Mouse (Mus musculus): Measurements from ENCODE around the gene Apoa1. TPM values are rescaled to one million over a fixed set of nuclear protein-coding genes. Genes with fewer than 3 reads are reported as not detected.

The Apoa1 gene
- polyA plus RNA-seq, 1 experiment from 2014 or later, result 2.5 TPM

DNA sequence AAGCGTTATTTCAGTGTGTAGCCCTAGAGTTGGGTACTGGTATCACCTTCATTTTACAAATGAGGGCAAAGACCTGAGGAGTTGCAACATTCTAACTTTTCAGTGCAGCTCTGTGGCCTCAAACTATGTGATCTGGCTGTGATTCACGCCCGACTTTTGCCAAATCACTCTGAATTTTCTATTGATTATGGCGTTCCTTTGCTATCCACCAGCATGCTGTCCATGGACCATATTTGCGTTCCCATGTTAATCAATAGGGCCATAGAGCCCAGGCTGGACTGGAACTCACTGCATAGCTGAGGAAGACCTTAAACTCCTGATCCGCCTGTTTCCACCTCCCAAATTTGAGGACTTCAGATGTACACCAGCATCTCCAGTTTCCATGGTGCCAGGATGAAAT is 30.7 kb downstream of the Apoa1 start:
- H3K27me3 ChIP-seq, result peaks cover 2% of the 10 kb centered on the region; the same call in 1 of the 2 replicates
- H3K9me3 ChIP-seq, result no peaks in the 10 kb centered on the region
- H3K9ac ChIP-seq (replicated peaks), result no peak overlapping the region
- H3K4me1 ChIP-seq (replicated peaks), result no peaks in the 10 kb centered on the region
- no peak for ATAC-seq (ENCODE audit: insufficient number of reproducible peaks, insufficient read depth, low FRiP score, low TSS enrichment, low read depth)
- 84% methylated on average over 6 of the region's 6 CpGs for WGBS
- H3K27ac ChIP-seq, result no peak overlapping the region
- H3K4me2 ChIP-seq, result no peak overlapping the region
- H3K4me3 ChIP-seq (replicated peaks), result no peak overlapping the region
- no peaks in the 10 kb centered on the region for H3K36me3 ChIP-seq

DNA sequence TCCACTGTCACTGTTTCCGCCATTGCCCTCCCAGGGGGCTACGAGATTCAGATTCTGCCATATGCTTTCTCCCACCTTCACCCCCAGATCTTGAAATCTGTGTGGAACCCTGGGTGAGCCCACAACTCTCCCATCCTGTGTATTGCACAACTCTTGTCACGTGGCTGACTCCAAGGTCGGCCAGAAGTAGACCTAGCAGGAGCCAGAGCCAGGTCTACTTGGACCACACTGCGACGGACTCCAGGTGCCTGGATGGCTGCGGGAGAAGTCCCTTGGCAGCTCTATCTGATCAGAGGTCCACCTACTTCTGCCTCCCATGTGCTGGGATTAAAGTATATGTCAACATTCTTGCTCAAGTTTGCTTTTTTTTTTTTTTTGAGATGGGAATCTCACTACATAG is 32.8 kb downstream of the Apoa1 start:
- Histone ChIP-seq H3K27ac (no peak overlapping the region), H3K4me1 (replicated peaks) (no peaks in the 10 kb centered on the region), H3K9ac (replicated peaks) (no peak overlapping the region), H3K27me3 (peaks cover 2% of the 10 kb centered on the region; the same call in 1 of the 2 replicates), H3K9me3 (no peaks in the 10 kb centered on the region), H3K36me3 (no peaks in the 10 kb centered on the region), H3K4me2 (no peak overlapping the region), H3K4me3 (replicated peaks) (no peak overlapping the region)
- 89% methylated on average over 7 of the region's 7 CpGs for WGBS
- ATAC-seq (ENCODE audit: insufficient number of reproducible peaks, insufficient read depth, low FRiP score, low TSS enrichment, low read depth), result no peak

DNA sequence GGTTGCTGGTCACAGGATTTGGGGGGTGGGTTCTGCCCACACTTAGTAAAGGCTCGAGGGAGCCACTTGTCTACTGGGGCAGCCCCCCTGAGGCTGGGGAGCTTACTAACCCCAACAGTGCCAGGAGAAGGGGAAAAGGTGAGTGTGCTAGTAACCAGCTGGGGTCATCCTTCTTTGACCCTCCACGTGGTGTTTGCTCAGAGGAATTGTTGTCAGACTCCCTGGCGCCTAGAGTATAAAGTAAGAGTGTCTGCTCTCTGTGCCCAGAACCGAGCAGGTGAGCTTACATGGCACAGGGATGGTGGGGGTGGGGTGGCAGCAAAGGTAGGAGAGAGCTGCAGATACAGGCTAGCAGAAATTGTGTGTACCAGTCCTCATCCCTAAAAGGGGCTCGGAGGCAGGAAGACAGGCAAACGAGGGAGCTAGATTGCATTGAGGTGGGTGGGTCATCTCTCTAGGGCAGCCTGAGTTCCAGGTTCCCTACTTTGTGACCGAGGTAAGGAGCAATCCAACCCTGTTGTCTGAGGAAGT is 40.0 kb downstream of the Apoa1 start, which contains the start of gene Apoa5:
Gene Apoa5, plus strand, starts transcription at position 291 of the 531 bp plus-strand sequence.
- no peak for ATAC-seq (ENCODE audit: insufficient number of reproducible peaks, insufficient read depth, low FRiP score, low TSS enrichment, low read depth)
- H3K27me3 ChIP-seq, result peaks cover 37% of the 10 kb centered on the region
- H3K4me2 ChIP-seq, result no peak within 1 kb of the TSS
- no peak within 1 kb of the TSS for H3K4me3 ChIP-seq (replicated peaks)
- no peaks in the 10 kb centered on the region for H3K9me3 ChIP-seq
- 42% methylated on average over 7 of the region's 7 CpGs for WGBS
- H3K9ac ChIP-seq (replicated peaks), result no peak within 1 kb of the TSS
- H3K36me3 ChIP-seq, result no peaks in the 10 kb centered on the region
- peaks cover 8% of the 10 kb centered on the region for H3K4me1 ChIP-seq (replicated peaks)
- H3K27ac ChIP-seq, result no peak within 1 kb of the TSS

DNA sequence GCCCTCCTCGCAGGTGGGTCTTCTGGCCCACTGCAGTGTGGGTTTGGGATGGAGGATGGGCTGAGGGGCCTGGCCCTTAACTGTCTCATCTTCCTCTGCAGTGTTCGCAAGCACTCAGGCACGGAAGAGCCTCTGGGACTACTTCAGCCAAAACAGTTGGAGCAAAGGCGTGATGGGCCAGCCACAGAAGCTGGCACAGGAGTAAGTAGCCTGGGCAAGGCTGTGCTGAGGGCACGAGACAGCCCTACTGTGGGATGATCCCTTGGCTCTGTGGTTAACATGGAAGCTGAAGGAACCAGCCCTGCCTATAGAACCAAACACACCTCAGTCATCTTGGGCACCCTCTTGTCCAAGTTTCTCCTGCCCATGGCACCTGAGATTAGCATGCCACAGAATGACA is 40.7 kb downstream of the Apoa1 start:
- Histone ChIP-seq H3K4me2 (no peak overlapping the region), H3K9me3 (no peaks in the 10 kb centered on the region), H3K4me1 (replicated peaks) (peaks cover 15% of the 10 kb centered on the region), H3K4me3 (replicated peaks) (no peak overlapping the region), H3K27ac (no peak overlapping the region), H3K27me3 (peaks cover 37% of the 10 kb centered on the region), H3K9ac (replicated peaks) (no peak overlapping the region), H3K36me3 (no peaks in the 10 kb centered on the region)
- whole genome bisulfite sequencing, result 90% methylated on average over 5 of the region's 5 CpGs
- no peak for ATAC-seq (ENCODE audit: insufficient number of reproducible peaks, insufficient read depth, low FRiP score, low TSS enrichment, low read depth)

DNA sequence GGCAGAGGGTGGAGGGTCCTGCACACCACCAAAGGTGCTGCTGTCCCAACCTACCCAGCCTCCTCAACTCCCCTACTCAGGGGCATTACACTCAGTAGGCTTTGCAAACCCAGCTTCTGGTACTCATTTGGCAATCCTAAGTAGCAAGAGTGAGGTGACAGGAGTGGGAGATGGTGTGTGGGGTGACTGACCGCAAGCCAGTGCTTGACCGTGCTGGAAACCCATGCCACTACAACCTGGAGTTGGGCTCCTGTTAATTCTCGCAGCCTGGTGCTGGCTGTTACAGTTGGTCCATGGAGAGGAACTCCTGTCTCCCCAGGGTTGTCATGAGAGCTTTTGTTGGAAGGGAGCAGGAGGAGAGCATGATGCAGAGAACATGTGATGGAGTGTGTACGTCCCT is 42.4 kb downstream of the Apoa1 start:
- no peaks in the 10 kb centered on the region for H3K9me3 ChIP-seq
- WGBS, result 93% methylated on average over 4 of the region's 4 CpGs
- no peak for ATAC-seq (ENCODE audit: insufficient number of reproducible peaks, insufficient read depth, low FRiP score, low TSS enrichment, low read depth)

DNA sequence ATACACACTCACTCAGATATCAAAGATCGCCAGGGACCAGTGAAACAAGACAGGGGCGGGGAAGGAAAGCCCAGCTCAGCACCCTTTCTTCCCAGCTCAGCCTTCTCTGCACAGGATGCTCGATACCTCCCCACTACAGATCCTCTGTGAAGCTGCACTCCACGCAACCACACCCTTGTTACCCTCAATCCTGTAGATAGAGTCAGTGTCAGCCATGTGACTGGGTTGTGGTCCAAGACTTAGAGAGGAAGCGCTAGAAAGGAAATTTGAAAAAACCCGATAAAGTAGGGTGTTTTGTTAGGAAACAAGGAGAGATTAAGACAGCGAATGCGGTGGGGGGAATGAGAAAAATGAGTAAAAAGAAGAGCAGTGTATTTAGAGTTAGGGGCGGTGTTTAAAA is 43.7 kb downstream of the Apoa1 start:
- Histone ChIP-seq H3K9me3 (no peaks in the 10 kb centered on the region), H3K4me3 (replicated peaks) (peak overlapping the region; percentile 89; the same call in 1 of the 2 replicates), H3K36me3 (peaks cover 29% of the 10 kb centered on the region), H3K4me2 (peak overlapping the region; percentile 95; the same call in 1 of the 2 replicates), H3K4me1 (replicated peaks) (peaks cover 18% of the 10 kb centered on the region), H3K27ac (no peak overlapping the region), H3K9ac (replicated peaks) (no peak overlapping the region), H3K27me3 (peaks cover 37% of the 10 kb centered on the region)
- WGBS, result 88% methylated on average over 9 of the region's 9 CpGs
- ATAC-seq (ENCODE audit: insufficient number of reproducible peaks, insufficient read depth, low FRiP score, low TSS enrichment, low read depth), result no peak

More for the DNA sequence above, 42.4 kb downstream of the Apoa1 start:
- Histone ChIP-seq H3K4me1 (replicated peaks) (peaks cover 18% of the 10 kb centered on the region), H3K4me2 (0 out of 2 replicates have a peak overlapping the region, but pooled peaks have one; percentile 48), H3K36me3 (peaks cover 16% of the 10 kb centered on the region), H3K27me3 (peaks cover 37% of the 10 kb centered on the region), H3K27ac (no peak overlapping the region), H3K4me3 (replicated peaks) (no peak overlapping the region), H3K9ac (replicated peaks) (no peak overlapping the region)

DNA sequence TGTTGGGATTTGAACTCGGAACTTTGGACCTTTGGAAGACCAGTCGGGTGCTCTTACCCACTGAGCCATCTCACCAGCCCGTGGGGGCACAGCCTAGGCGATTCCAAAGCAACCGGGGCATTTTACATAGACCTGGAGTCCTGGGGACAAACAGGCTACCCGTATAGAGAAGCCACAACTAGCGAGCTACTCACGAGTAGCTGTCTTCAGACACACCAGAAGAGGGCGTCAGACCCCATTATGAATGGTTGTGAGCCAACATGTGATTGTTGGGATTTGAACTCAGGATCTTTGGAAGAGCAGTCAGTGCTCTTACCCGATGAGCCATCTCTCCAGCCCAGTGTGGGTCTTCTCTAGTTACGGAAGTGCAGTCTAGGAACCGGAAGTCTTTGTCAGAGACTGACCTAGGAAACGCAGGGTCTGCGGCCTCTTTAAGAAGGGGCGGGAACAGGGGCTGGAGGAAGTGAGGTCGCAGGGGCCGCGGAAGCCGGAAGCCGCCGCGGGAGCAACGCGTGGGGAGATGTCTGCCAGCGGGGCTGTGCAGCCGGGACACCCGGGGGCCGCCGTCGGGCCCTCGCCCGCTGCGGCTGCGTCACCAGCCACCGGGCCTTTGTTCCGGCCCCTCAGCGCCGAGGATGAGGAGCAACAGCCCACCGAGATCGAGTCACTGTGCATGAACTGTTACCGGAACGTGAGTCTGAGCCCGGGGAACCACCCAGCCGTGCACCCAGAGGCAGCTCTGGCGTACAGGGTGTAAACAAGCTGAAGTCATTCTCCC is 44.5 kb downstream of the Apoa1 start, which contains the start of gene Zpr1:
Gene Zpr1, plus strand, starts transcription at position 388 of the 778 bp plus-strand sequence.
- H3K9me3 ChIP-seq, result no peaks in the 10 kb centered on the region
- peaks cover 36% of the 10 kb centered on the region for H3K36me3 ChIP-seq
- H3K4me2 ChIP-seq, result peak within 1 kb of the TSS; percentile 95
- WGBS, result 6% methylated on average over 45 of the region's 45 CpGs
- peaks cover 32% of the 10 kb centered on the region for H3K27me3 ChIP-seq
- peak; percentile 92 for ATAC-seq (ENCODE audit: insufficient number of reproducible peaks, insufficient read depth, low FRiP score, low TSS enrichment, low read depth)
- H3K4me3 ChIP-seq (replicated peaks), result peak within 1 kb of the TSS; percentile 89
- peak within 1 kb of the TSS; percentile 67 for H3K27ac ChIP-seq
- H3K9ac ChIP-seq (replicated peaks), result peak within 1 kb of the TSS; percentile 76
- peaks cover 18% of the 10 kb centered on the region for H3K4me1 ChIP-seq (replicated peaks)

DNA sequence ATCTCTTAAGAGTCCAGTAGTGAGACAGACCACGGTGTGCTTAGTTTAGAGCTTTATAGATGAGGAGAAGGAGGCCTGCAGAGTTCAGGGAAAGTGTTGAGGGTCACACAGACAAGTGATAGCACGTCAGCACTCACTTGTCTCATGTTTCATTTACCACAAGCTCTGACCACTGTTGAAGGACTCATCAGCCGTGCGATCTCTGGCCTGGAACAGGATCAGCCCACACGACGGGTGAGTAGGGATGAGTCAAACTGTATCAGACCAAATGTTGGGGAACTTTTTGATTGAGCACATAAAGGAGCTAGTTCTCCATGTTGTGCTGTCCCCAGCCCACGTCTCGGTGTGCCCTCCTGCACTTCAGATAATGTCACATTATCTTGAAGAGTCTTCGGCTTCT is 46.1 kb downstream of the Apoa1 start:
- H3K4me2 ChIP-seq, result no peak overlapping the region
- H3K4me1 ChIP-seq (replicated peaks), result peaks cover 18% of the 10 kb centered on the region
- no peak for ATAC-seq (ENCODE audit: insufficient number of reproducible peaks, insufficient read depth, low FRiP score, low TSS enrichment, low read depth)
- no peak overlapping the region for H3K27ac ChIP-seq
- H3K9me3 ChIP-seq, result no peaks in the 10 kb centered on the region
- 89% methylated on average over 9 of the region's 9 CpGs for WGBS
- H3K9ac ChIP-seq (replicated peaks), result no peak overlapping the region
- H3K4me3 ChIP-seq (replicated peaks), result 0 out of 2 replicates have a peak overlapping the region, but pooled peaks have one; percentile 9
- peaks cover 21% of the 10 kb centered on the region for H3K27me3 ChIP-seq
- H3K36me3 ChIP-seq, result peaks cover 50% of the 10 kb centered on the region

Other genes with a start within 250 kb of the Apoa1 start
- gene Pafah1b2, start 215.9 kb upstream of the Apoa1 start, polyA plus RNA-seq (2016; fragmentation: Nextera tagmentation; extraction: Ambion mirVana), result 220 and 234 TPM in 2 replicates
- 12.0 and 12.6 TPM in 2 replicates for gene Sik3, start 215.8 kb upstream of the Apoa1 start, polyA plus RNA-seq (2016; fragmentation: Nextera tagmentation; extraction: Ambion mirVana)
- gene Apoc3, start 7.1 kb downstream of the Apoa1 start, polyA plus RNA-seq (2016; fragmentation: Nextera tagmentation; extraction: Ambion mirVana), result not detected in 2 replicates
- not detected in 2 replicates for gene Apoa4, start 12.1 kb downstream of the Apoa1 start, polyA plus RNA-seq (2016; fragmentation: Nextera tagmentation; extraction: Ambion mirVana)
- 0.09 TPM in 1 of 2 replicates, not detected in the other for gene Apoa5, start 40.1 kb downstream of the Apoa1 start, polyA plus RNA-seq (2016; fragmentation: Nextera tagmentation; extraction: Ambion mirVana)
- 55.9 and 56.2 TPM in 2 replicates for gene Zpr1, start 44.5 kb downstream of the Apoa1 start, polyA plus RNA-seq (2016; fragmentation: Nextera tagmentation; extraction: Ambion mirVana)
- 35.6 and 36.8 TPM in 2 replicates for gene Bud13, start 54.4 kb downstream of the Apoa1 start, polyA plus RNA-seq (2016; fragmentation: Nextera tagmentation; extraction: Ambion mirVana)
- not detected in 2 replicates for gene 4931429L15Rik, start 91.4 kb downstream of the Apoa1 start, polyA plus RNA-seq (2016; fragmentation: Nextera tagmentation; extraction: Ambion mirVana)

All from limb, embryonic 12.5 days (tissue).